Mouse (Mus musculus) ES-E14 (cell line): ENCODE data around the gene Pitpnm1.

ENCODE experiments used
- CHD2 ChIP-seq: IDR thresholded peaks from 2 replicates; pipeline ENCODE4 v1.6.1; 2014; ENCODE audit warnings: mild to moderate bottlenecking, low read depth, low read length, inconsistent platforms
- HCFC1 ChIP-seq: IDR thresholded peaks from 2 replicates; pipeline ENCODE4 v1.6.1; 2012; ENCODE audit warnings: low read length, inconsistent platforms, borderline replicate concordance; ENCODE audit not compliant: insufficient read depth
- MAFK ChIP-seq: IDR thresholded peaks from 2 replicates; pipeline ENCODE4 v1.6.1; 2014; ENCODE audit warnings: mild to moderate bottlenecking, low read depth, low read length, inconsistent platforms; ENCODE audit not compliant: insufficient read depth
- ZC3H11A ChIP-seq: IDR thresholded peaks from 2 replicates; pipeline ENCODE4 v1.6.1; 2012; ENCODE audit warnings: low read depth, mild to moderate bottlenecking, inconsistent platforms, low read length, borderline replicate concordance
- ZNF384 ChIP-seq: IDR thresholded peaks from 2 replicates; pipeline ENCODE4 v1.6.1; 2012; ENCODE audit warnings: low read depth, low read length, inconsistent platforms

- TF ChIP-seq ZC3H11A (no peak), ZNF384 (no peak), MAFK (no peak), CHD2 (no peak), HCFC1 (no peak)
These were observed 17.4 kb upstream of the Pitpnm1 start for GRCm38 (mm10) chr19:4082219-4082965.
